Mouse (Mus musculus) cerebellum, postnatal 14 days (tissue): Measurements from ENCODE around the gene Cox16.

Experiments used
- DNase-seq, 2 experiments: peaks; one replicate each; pipeline ENCODE4 v3.0.0; 2021; ENCODE audit warnings: mixed read lengths in 2 of 2

The Cox16 gene

DNA sequence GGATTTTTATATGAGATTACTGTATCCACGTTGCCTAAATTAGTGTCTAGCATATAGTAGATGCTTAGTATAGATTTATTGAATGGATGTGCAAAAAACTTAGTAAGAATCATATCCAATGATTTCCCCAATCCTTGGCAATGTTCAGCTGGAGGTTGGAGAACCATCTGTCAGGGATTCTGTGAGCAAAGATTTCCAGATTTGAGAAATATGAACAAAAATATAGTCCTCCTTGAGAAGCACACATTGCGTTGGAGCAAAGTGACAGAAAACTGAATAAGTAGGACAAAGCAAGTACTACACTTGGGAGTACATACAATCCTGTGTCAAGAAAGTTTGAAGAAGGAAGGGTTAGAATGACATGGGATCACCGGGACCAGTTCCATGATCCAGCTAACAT, 160.8 kb downstream of the Cox16 start:
- no peak for DNase-seq

DNA sequence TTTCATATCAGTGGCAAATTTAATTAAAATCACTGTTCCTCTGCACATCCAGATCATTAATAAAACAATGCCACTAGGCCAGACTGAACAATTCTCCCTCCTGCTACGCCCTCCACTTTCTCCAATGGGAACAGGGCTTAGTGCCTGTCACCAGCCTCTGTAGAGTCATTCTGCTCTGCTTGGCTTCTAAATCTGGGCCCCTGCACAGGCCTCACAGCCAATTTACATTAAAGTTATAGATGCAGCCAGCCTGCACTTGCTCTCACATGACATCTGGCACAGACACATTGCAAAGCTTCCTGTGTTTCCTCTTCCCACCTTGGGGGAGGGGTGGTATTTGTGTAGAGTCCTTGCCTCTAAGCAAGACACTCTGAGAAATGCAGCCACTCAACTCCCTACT, 163.9 kb downstream of the Cox16 start:
- no peak for DNase-seq

DNA sequence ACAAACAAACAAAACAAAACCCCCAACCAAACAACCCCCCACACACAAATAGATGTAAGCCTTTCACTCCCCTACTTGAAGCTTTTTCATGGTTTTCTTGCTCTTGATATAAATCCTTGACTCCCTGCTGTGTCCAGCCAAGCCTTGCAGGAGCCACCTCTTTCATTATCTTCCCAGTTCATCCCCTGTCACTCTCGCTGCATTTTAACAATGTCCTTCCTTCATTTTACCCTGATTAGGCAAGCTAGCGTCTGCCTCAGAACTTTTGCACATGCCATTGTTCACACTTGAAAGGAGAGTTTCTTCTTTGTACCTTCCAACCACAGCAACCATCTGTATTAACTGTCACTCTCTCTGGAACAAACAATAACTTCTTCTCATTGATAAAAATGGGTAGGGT, 167.1 kb downstream of the Cox16 start:
- no peak for DNase-seq

DNA sequence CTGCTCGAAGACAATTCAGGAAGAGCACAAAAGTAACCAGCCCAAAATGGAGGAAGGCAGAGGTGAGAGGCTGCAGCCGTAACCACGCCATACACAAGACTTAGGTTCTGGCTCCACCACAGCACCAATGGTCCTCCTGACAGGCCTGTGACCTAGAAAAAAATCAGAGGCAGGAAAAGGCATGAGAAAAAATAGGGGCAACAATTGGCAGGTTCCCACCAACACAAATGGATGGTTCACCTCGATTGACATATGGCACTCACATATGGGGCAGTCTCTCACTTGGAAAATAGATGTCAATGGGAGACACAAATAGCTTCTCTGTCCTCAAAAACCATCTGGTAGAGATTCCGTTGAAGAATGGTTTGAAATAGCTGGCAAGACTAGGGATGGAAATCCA, 169.0 kb downstream of the Cox16 start:
- peak; percentile 62 to 86 for DNase-seq
